Mouse (Mus musculus) right cerebral cortex, postnatal 10 days (tissue): ENCODE data around the gene Lamtor4.

Source experiments
- DNase-seq, 2 experiments: peaks; one replicate each; pipeline ENCODE4 v3.0.0; 2021; ENCODE audit warnings: low spot score in 2 of 2

The Lamtor4 gene

GRCm38 (mm10) chr5:138299613-138300012 lies 44.3 kb downstream of the Lamtor4 start:
- no peak for DNase-seq
